Mouse (Mus musculus): ENCODE results near the gene Ccdc155.

The Ccdc155 gene

DNA sequence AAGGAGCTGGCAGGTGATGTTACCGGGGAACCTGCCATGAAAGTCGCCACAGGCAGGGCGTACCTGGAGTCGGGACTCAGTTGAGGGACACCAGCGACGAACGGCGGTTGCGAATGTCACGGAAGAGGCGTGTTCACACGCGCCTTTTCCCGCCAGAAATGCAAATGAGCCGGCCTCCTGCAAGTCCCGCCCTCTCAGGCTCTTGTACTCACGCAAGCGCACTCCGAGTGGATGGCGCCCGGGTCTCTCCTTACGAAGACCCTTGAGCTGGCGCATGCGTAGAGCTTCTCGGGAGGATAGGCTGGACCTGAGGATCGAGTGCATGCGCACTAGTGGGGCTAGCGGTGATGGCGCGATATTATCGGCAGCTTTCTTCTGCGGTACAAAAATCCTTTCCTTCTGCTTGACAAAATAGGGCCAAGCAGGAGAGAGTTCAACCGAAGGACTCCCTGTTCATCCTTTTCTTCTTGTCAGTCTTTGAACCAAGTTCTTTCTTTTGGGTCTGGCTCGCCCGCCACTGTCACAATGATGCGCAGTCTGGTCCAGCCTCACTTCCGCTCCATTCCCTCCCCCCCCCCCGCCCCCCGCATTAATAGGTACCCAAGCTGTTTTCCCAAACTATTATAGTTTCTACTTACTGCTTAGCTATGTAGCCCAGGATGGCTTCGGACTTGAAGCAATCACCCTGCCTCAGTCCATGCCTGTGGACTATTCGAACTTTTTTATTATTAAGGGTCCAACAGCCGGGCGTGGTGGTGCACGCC, at the start of gene Ccdc155:
Gene Ccdc155, minus strand, starts transcription at position 513 of the 764 bp plus-strand sequence.
- peak; percentile 99 for DNase-seq (ENCODE audit: low read depth, low spot score)

DNA sequence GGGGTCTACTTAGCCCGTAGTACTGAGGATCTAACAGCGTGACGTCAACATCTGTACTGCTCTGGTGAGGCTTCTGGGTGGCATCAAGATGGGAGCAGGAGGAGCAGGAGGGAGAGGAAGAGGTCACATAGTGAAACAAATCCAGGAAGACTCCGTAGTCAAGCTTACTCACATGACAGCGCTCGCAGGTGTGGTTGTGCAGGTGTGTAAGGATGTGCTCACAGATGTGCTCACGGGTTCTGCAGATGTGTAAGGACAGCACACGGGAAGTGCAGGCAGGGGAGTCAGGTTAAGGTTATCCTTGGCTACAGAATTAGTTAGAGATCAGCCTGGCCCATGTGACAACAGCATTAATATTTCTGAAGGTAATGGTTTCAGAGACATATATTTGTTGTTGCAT, 49.1 kb upstream of the Ccdc155 start:
- DNase-seq (ENCODE audit: low read depth, low spot score) = no peak

DNA sequence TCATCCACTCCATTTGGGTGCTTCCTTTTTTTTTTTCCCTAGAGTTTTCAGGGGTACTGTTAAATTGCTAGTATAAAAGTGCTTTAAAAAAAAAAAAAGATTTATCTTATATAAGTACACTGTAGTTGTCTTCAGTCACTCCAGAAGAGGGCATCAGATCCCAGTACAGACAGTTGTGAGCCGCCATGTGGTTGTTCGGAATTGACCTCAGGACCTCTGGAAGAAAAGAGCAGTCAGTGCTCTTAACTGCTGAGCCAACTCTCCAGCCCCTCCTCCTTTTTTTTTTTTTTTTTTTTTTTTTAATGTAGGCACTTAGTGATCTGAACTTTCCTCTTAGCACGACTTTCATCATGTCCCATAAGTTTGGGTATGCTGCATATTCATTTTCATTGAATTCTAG, 43.0 kb upstream of the Ccdc155 start:
- DNase-seq (ENCODE audit: low read depth, low spot score) = no peak

DNA sequence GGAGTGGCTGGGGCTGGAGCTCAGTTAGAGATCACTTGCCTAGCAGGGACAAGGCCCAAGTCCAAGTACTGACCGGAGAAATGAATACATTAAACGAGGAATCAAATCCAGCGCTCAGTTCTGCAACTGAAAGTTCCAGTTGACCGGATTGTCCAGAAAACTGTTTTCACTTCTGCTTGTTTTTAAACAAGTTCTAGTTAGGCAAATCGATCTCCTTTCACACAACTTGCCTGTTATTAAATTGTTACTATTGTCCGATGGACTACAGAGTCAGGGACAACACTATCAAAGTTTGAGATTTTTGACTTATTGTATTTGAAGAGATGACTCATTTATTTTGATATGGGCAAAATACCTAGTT, 36.7 kb upstream of the Ccdc155 start:
- no peak for DNase-seq (ENCODE audit: low read depth, low spot score)

DNA sequence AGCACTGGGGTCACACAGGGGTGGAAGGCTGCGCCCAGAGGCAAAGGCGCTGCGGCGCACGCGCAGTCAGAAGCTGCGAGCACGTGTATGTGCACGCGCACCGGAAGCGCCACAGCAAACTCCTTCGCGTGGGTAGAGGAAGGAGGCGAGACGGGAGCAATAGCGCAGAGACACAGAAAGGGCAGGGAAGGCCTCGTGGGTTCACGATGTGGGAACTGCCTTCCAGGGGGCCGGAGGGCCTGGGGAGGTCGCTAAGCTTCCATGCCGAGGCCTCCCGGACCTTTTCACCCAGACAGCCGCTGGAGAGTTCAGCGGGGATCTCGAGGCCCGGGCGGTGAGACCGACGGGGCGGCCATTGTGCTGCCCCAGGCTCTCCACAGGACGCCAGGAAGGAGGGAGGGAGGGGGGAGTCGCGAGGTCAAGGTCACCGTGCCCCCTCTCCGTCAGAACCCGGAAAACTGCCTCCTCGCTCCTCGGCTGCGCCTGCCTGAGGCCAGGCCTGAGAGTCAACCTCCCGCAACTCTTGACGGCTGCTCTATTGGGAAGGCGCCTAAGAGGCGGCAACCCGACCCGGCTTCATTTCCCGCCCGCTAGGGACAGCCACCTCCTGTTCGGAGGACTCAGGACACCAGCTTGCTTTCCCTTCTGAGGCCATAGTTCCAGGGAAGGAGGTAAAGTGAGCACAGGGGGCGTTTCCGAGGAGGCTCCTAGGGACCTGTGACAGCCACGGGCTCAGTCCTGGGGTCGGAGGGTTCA, 36.1 kb upstream of the Ccdc155 start, which contains the start of gene Slc6a16:
Gene Slc6a16, plus strand, starts transcription at position 453 of the 756 bp plus-strand sequence.
- peak; percentile 97 for DNase-seq (ENCODE audit: low read depth, low spot score)

DNA sequence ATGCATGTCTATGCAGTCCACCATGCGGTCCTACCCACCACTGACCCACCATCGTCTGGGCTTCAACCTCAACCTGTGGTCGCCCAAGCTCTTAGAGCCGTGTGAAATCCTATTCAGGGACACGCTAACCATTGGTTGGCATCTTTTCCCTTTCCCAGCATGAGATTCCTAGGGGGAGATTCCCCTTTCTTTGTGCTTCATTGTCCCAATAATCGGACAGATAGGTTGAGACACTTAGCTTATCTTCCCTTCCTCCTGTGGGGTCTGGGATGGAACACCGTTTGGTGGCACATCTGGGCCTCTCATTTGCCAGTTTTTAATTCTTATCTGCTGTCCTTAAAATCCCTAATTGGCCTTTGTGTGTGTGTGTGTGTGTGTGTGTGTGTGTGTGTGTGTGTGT, 35.4 kb upstream of the Ccdc155 start:
- peak; percentile 23 for DNase-seq (ENCODE audit: low read depth, low spot score)

DNA sequence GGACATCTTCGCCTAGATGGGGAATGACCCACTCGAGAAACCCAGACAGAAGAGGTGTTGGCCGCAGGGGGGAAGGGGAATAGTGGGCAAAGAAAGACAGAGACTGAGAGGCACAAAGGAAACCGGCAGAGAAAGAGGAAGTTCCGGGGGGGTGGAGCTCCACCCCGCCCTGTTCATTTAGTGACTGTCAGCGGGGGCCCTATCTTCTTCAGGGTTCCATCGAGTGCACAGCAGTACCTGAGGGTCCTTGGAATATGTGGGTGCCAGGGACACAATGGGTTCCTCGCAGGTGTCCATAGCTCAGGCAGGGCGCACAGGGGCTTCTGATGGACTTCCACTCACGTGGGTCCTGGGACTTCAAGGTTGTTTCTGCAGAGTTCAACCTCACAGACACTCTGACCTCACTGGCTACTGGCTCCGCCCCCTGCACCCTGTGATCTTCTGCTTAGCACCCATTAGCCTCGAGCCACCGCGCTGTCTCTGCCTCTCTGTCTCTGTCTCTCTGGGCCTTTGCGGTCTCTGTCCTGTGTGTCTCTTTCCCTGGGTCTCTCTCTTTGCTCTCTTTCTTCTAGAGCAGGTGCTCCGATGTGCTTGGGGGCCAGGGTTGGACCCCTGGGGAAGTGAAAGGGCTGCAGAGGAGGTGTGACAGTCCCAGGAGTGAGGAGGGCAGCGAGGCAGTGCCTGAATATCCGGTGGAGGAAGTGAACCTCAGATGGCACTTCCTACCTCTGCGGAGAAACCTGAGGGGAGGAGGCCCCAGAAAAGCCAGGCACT, 34.2 kb upstream of the Ccdc155 start, which contains the start of gene Cd37:
Gene Cd37, minus strand, starts transcription at position 393 of the 774 bp plus-strand sequence.
- DNase-seq (ENCODE audit: low read depth, low spot score) = peak; percentile 75

DNA sequence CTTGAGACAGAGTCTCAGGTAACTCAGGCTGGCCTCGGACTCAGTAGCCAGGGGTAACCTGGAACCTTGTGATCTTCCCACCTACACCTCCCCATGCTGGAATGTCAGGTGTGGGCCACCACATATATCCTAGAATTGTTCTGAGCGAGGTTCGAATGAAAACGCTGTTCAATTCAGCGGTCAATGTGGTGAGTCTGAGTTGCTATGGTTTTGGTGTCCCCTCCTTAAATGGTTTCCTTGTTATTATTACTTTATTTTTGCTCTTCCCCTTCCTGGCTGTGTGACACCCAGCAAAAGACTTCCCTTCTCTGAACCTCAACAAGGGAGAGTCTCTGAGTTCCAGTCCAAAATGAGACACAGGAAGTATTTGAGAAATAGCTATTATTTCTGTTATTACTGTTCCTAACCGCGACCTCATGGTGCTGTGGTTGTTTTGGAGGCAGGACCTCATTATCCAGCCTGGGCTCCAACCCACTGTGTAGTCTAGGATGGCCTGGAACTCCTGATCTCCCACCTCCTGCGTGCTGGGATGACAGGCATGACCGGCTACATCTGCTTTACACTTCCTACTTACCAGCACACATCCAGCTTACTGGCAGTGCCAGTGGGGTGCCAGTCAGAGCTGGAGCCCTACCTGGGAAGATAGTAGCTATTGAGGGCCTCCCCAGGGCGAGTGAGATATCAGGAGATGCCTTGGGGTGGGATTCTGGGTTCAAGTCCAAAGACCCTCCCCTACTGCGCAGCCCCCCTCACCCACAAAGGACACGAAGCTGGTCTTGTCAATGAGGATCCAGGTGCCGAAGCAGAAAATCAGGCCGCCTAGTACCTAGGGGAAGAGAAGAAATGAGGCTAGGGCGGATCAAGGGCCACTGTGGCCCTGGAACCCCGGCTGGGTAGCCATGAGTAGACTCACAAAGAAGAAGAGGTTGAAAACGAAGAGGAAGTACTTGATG, 33.3 kb upstream of the Ccdc155 start:
- DNase-seq (ENCODE audit: low read depth, low spot score) = no peak

DNA sequence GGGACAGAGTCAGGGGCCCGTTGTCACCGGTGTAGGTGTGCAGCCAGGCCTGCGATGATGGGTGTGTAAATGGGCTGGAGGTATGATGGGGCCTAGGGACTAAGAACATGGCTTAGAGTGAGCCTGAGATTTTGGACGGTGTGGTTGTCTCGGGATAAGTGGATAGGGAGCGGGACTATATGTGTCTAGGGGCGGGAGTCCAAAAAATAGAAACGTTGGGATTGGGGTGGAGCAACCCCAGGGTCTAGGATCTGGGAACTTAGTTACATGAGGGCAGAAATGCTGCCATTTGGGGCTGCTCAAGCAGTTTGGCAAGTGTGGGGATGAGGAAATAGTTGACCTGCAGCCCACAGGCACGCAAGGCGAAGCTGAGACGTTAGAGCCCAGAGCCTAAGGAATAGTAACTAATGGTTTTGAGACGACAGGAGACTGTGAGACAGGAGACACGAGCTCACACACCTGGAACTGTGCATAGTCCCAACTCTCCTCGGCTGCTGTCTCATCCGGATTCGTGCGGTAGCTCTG, 31.0 kb upstream of the Ccdc155 start:
- no peak for DNase-seq (ENCODE audit: low read depth, low spot score)

DNA sequence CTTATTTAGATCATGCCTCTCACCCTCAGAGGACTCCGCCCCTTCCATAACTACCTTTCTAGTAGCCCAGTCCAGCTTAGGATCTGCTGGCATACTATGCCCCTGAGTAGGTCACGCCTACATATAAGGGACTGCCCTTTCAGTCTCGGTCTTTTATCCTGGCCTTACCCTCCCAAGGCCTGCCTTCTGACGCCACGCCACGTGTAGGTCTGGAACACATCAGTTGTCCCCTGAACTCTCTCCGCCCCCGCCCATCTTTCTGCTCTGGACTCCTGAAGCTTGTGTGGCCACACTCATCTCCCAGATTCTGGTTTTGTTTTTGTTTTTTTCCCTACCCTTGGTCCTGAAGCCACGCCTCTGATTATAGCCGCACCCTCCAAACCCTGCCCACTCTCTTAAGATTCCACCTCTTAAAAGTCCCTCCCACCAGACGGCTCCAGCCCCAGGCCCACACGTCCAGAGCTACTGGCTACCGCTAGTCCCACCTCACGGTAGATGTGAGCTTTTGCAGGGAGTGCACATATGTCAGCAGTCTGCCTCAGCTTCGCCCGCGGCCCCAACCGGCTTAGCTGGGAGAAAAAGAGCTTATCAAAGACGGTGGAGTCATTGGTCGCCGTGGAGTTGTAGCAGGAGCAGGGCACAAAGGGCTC, 30.4 kb upstream of the Ccdc155 start:
- DNase-seq (ENCODE audit: low read depth, low spot score) = peak; percentile 79

DNA sequence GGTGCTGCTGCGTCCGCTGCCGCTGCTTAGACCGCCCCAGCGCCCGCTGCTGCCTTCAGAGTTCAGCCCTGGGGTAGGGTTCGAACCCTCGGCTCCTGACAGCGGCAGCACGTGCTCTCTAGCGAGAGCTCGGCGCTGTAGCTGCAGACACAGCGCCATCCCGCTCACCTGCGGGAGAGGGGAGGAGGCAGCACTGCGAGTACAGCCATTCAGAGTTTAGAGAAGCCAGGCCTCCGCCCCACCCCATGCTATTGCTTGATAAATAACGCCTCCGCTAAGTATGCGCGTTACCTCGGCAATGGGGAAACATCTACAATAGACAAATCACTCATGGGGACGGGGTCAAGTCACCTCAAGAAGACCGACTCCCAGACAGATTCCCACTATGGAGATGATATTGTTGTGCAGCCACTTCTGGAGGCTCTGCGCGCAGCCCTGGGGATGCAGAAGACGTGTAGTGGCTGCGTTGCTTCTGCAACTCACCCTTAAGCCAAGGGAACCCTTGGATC, 29.7 kb upstream of the Ccdc155 start:
- peak; percentile 64 for DNase-seq (ENCODE audit: low read depth, low spot score)

DNA sequence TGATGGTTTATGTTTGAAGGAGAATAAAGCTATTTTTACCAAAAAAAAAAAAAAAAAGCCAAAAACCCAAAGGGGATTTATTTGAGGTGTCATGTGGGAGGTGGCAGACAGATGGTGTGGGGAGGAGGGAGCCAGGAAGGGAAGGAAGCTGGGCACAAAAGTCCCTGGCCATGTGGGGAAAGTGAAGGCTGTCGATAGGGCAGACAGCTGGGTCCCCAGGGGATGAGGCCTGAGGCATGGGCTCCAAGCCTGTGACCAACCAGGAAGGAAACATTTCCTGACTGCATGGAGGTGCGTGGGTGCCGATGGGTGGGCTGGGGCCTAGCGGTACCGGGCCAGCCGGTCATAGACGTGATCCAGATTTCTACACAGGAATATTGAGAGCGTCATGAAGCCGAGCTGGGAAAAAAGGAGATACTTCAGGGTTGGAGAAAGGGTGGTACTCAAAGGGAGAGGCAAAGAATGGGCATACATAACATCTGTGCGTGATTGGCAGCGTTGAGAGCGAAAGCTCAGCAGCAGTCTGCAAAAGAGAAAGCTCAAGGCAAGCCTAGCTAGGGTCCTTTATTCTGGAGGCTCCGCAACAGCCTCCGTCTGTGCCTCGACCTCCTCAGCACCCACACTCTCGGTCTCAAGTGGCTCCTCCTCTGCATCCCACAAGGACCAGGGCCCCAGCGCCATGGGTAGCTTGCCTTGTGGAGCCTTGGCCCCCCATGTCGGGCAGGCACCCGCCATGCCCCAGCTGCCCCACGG, 29.1 kb upstream of the Ccdc155 start:
- DNase-seq (ENCODE audit: low read depth, low spot score) = no peak

DNA sequence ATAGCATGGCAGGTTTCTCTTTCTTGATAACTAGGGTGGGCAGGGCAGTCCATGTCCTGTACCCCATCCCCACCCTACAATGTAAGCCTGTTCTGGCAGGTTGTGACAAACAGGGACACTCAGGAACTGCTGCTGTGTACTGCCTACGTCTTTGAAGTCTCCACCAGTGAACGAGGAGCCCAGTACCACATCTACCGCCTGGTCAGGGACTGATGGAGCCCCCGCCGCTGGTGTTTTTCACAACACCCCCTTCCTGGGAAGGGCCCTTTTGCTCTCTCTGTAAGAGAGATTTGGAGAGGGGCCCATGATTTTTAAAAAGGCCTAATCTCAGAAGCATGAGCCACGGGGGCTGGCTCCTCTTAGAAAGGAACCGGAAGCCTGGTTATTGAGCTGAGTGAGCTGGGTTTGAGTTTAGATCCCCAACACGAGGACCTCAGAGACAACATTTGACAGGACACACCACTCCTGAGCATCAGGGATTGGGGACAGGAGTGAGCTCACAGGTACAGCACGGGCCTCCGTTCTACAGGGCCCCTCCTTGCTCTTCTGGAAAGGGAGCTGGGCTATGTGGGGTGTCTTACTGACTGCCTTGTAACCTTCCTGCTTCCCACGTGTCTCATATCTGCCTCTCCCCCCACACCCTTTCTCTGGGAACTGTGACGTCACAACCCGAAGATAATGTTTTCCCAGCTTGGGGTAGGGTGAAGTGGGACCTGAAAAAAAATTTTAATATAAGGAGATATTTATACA, 28.2 kb upstream of the Ccdc155 start:
- no peak for DNase-seq (ENCODE audit: low read depth, low spot score)

DNA sequence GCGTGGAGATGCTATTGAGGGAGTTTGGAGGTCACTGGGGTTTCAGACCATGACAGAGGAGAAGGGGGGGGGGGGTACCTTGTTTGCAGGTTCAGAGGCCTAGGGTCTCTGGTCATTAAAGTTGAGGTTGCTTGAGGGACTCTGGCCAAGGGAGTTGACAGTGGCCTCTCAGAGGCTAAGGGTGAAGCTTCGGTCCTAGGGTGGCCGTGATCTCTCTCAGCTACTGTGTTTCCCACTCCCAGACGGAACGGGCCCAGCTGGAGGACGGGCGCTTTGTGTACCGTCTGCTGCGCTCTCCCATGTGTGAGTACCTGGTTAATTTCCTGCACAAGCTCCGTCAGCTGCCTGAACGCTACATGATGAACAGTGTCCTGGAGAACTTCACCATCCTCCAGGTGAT, 27.2 kb upstream of the Ccdc155 start:
- DNase-seq (ENCODE audit: low read depth, low spot score) = no peak

DNA sequence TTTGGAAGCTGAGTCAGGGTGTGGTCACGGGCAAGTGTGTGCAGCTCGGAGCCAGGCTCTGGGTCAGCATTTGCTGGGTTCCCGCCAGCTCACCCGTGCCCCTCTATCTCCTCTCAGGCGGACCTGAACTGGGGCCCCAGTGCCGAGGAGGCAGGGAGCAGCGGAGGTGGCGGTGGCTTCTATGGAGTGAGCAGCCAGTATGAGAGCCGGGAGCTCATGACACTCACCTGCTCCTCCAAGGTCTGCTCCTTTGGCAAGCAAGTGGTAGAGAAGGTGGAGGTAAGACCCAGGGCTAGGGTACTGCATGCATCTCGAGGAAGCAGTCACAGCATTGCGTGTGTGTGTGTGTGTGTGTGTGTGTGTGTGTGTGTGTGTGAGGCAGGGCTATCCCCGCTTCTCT, 26.5 kb upstream of the Ccdc155 start:
- peak; percentile 45 for DNase-seq (ENCODE audit: low read depth, low spot score)

DNA sequence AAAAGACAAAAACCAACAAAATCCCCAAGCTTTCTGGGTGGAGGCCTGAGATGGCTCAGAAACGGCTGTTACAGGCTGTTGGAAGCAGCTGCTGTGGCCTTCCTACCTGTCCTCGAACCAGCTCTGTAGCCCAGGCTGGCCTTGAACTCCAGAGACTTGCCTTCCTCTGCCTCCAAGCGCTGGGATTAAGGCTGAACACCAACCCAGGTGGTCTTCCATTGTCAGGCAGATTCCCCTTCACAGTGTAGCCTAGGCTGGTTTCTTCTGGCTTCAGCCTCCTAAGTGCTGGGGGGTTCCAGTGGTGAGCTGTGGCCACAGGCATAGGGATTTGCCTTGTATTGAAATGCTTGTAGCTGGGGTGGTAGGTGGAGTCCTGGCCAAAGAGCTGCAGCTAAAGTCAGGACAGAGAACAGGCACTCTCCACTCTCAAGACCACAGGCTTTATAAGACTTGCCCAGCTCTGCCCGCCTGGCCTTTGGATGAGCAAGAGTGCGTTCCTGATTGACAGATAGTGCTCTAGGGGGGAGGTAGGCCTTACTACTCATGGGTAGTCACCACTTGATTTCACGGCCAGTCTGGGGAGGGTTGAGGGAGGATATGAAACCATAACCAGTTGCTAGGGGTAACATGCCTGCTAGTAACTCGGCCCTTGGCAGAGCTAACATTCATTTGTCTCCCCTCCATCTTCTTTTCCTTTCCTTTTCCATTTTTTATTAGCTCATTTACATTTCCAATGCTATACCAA, 24.9 kb upstream of the Ccdc155 start:
- DNase-seq (ENCODE audit: low read depth, low spot score) = peak; percentile 81

DNA sequence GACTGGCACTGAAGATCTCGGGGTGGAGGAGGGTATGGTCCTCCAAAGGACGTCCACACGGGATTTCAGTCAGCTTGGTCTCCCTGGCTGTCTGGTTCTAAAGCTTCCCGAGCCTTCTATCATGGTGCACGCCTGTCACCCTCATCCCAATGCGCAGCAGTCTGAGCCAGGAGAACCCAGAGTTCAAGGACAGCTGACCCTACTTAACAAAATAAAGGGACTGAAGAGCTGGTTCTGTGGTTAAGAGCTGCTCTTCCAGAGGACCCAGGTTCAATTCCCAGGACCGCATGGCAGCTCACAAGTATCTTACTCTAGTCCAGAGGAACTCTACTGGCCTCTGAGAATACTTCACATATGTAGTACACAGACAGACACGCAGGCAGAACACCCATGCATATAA, 24.4 kb upstream of the Ccdc155 start:
- DNase-seq (ENCODE audit: low read depth, low spot score) = peak; percentile 31

DNA sequence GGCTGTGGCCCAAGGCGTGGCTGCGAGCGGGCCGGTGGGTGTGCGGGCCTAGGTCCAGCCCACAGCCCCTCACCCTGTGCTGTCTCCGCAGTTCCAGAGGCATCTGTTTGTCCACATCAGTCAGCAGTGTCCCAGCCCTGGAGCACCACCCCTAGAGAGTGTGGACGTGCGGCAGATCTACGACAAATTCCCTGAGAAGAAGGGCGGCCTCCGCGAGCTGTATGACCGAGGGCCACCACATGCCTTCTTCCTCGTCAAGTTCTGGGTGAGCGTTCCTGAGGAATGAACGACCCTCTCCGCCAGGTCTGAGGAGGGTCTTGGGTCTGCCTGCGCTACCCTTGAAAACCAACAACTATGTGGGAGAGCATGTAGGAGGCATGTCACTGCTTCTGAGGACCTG, 23.9 kb upstream of the Ccdc155 start:
- no peak for DNase-seq (ENCODE audit: low read depth, low spot score)
